Mouse (Mus musculus): ENCODE data around the gene Syndig1l.

DNA sequence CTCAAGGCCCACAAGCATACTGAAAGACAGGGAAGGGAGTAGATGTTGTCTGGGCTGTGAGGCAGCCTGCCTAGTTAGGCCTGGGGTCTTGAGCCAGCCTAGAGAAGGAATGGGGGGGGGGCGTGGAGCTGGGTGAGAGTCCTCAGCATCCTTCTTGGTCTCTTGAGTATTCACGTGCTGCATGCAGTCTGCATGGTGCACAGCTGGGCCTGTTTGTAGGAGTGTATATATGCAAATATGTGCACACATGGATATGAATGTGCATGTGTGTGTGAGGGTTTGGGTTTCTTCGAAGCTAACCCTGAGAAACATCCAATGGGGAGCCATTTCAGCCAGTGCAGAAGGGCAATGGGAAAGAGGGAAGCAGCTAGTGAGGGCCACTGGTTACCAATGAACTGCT, 22.6 kb downstream of the Syndig1l start:
- TF ChIP-seq CTCF (conservative IDR thresholded peaks at IDR 0.05; ENCODE audit: low read length) (no peak), NANOG (IDR thresholded peaks at IDR 0.05; ENCODE audit: borderline replicate concordance, low read length) (no peak), POU5F1 (IDR thresholded peaks at IDR 0.05; ENCODE audit: borderline replicate concordance, low read length) (no peak)
